Mouse (Mus musculus) liver, adult 2 months (tissue): Measurements from ENCODE around the gene Iqgap3.

Experiments used
- CTCF ChIP-seq: fragments of 200-500 bp; IDR thresholded peaks from 2 replicates; pipeline ENCODE4 v1.5.1; 2011; ENCODE audit warnings: low read depth, low read length, control low read depth
- POLR2A ChIP-seq: fragments of 200-500 bp; IDR thresholded peaks from 2 replicates; pipeline ENCODE4 v1.6.1; 2011; ENCODE audit warnings: low read length, control low read depth; ENCODE audit not compliant: insufficient read depth; ENCODE audit errors: extremely low read depth

DNA sequence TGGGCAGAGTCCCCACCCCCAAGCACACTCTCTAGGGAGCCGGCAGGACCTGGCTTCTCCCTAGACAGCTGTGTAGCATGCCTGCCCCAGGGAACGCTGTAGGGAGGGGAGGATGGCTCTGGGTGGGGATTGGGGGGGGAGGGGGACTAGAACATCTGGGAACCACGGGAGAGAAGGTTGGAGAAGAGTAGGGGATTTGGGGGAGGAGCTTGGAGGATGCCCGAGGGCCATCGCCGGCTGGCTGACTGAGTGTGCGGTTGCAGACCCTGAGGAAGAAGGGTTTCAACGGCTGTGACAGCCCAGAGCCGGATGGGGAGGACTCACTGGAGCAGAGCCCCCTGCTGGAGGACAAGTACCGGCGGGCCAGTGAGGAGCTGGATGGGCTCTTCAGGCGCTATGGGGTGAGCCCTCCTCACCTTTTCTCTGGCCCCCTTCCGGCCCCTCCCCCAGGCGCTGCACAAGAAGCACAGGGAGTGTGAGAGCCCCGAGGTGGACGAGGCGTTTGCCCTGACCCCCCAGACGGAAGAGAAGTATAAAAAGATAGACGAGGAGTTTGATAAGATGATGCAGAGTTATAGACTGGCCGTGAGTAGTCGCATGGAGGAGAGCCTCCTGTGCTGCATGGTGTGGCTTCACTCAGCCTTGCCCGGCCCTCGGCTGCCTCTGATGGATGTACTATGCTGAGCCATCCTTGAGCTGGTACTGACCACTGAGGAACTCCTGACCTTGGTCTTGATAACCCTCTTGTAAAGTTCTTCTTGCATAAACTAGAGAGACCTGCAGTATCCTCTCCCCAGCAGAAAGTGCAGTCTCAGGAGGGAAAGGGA lies 76.2 kb downstream of the Iqgap3 start:
- TF ChIP-seq CTCF (peak; percentile 67), POLR2A (no peak)
